Mouse (Mus musculus): Measurements from ENCODE around the gene Ipcef1. TPM values are rescaled to one million over a fixed set of nuclear protein-coding genes. Genes with fewer than 3 reads are reported as not detected.

Gene Ipcef1
- 0.76 and 1.2 TPM in 2 replicates for polyA plus RNA-seq (2015; fragmentation: Nextera tagmentation; extraction: Ambion mirVana)

GRCm38 (mm10) chr10:7052315-7053017 is at the start of gene Ipcef1:
Gene Ipcef1, minus strand, starts transcription at chr10:7052478.
- H3K4me3 ChIP-seq = no peak within 1 kb of the TSS
- no peaks in the 10 kb centered on the region for H3K27me3 ChIP-seq
- peak within 1 kb of the TSS; percentile 18; the same call in 1 of the 2 replicates for H3K4me2 ChIP-seq
- H3K36me3 ChIP-seq = no peaks in the 10 kb centered on the region
- H3K9ac ChIP-seq = peak within 1 kb of the TSS; percentile 14; the same call in 1 of the 2 replicates
- no peak within 1 kb of the TSS for H3K27ac ChIP-seq (replicated peaks)
- 22% methylated on average over 12 of the region's 12 CpGs for WGBS
- peaks cover 8% of the 10 kb centered on the region for H3K4me1 ChIP-seq (replicated peaks)
- no peak; the same call in 1 of the 2 replicates for ATAC-seq (ENCODE audit: low read depth)
- H3K9me3 ChIP-seq = no peaks in the 10 kb centered on the region

- Histone ChIP-seq H3K4me2 (no peak overlapping the region), H3K4me1 (replicated peaks) (0 out of 2 replicates have a peak, but pooled peaks cover 3% of the 10 kb centered on the region), H3K27ac (replicated peaks) (no peak overlapping the region), H3K9ac (no peak overlapping the region), H3K9me3 (no peaks in the 10 kb centered on the region), H3K36me3 (no peaks in the 10 kb centered on the region), H3K27me3 (no peaks in the 10 kb centered on the region), H3K4me3 (no peak overlapping the region)
- ATAC-seq (ENCODE audit: low read depth) = no peak
- WGBS = 92% methylated on average over 1 of the region's 1 CpGs
Observed at GRCm38 (mm10) chr10:7077971-7078370, 25.7 kb upstream of the Ipcef1 start.

- WGBS = 73% methylated on average over 7 of the region's 7 CpGs
- Histone ChIP-seq H3K4me1 (replicated peaks) (0 out of 2 replicates have a peak, but pooled peaks cover 3% of the 10 kb centered on the region), H3K9me3 (no peaks in the 10 kb centered on the region), H3K27me3 (no peaks in the 10 kb centered on the region), H3K9ac (no peak overlapping the region), H3K36me3 (no peaks in the 10 kb centered on the region), H3K27ac (replicated peaks) (no peak overlapping the region), H3K4me3 (no peak overlapping the region), H3K4me2 (no peak overlapping the region)
- ATAC-seq (ENCODE audit: low read depth) = no peak
Observed at GRCm38 (mm10) chr10:7077389-7077808, 25.1 kb upstream of the Ipcef1 start.

- no peaks in the 10 kb centered on the region for H3K36me3 ChIP-seq
- no peak overlapping the region for H3K27ac ChIP-seq (replicated peaks)
- H3K27me3 ChIP-seq = no peaks in the 10 kb centered on the region
- no peak overlapping the region for H3K4me2 ChIP-seq
- H3K9me3 ChIP-seq = no peaks in the 10 kb centered on the region
- H3K4me1 ChIP-seq (replicated peaks) = 0 out of 2 replicates have a peak, but pooled peaks cover 3% of the 10 kb centered on the region
- ATAC-seq (ENCODE audit: low read depth) = peak; percentile 63; the same call in 1 of the 2 replicates
- WGBS = 56% methylated on average over 7 of the region's 8 CpGs
- H3K4me3 ChIP-seq = no peak overlapping the region
- H3K9ac ChIP-seq = no peak overlapping the region
Observed at GRCm38 (mm10) chr10:7076662-7077211, 24.5 kb upstream of the Ipcef1 start.

- Histone ChIP-seq H3K4me1 (replicated peaks) (0 out of 2 replicates have a peak, but pooled peaks cover 3% of the 10 kb centered on the region), H3K27me3 (no peaks in the 10 kb centered on the region), H3K27ac (replicated peaks) (no peak overlapping the region), H3K9ac (no peak overlapping the region), H3K36me3 (no peaks in the 10 kb centered on the region), H3K9me3 (no peaks in the 10 kb centered on the region), H3K4me2 (no peak overlapping the region), H3K4me3 (no peak overlapping the region)
- 13% methylated on average over 8 of the region's 8 CpGs for WGBS
- peak; percentile 91 for ATAC-seq (ENCODE audit: low read depth)
Observed at GRCm38 (mm10) chr10:7076201-7076600, 23.9 kb upstream of the Ipcef1 start.

GRCm38 (mm10) chr10:7075661-7076060 is 23.4 kb upstream of the Ipcef1 start:
- Histone ChIP-seq H3K4me3 (no peak overlapping the region), H3K36me3 (no peaks in the 10 kb centered on the region), H3K9me3 (no peaks in the 10 kb centered on the region), H3K4me1 (replicated peaks) (peaks cover 6% of the 10 kb centered on the region; the same call in 1 of the 2 replicates), H3K9ac (no peak overlapping the region), H3K4me2 (no peak overlapping the region), H3K27ac (replicated peaks) (no peak overlapping the region), H3K27me3 (no peaks in the 10 kb centered on the region)
- no peak for ATAC-seq (ENCODE audit: low read depth)
- WGBS = 92% methylated on average over 2 of the region's 2 CpGs

GRCm38 (mm10) chr10:7074231-7074630 is 22.0 kb upstream of the Ipcef1 start:
- no peak for ATAC-seq (ENCODE audit: low read depth)
- Histone ChIP-seq H3K4me1 (replicated peaks) (peaks cover 14% of the 10 kb centered on the region; the same call in 1 of the 2 replicates), H3K27ac (replicated peaks) (no peak overlapping the region), H3K27me3 (no peaks in the 10 kb centered on the region), H3K4me2 (no peak overlapping the region), H3K36me3 (no peaks in the 10 kb centered on the region), H3K9ac (no peak overlapping the region), H3K4me3 (no peak overlapping the region), H3K9me3 (no peaks in the 10 kb centered on the region)
- 80% methylated on average over 2 of the region's 2 CpGs for WGBS

GRCm38 (mm10) chr10:7070924-7071323 is 18.6 kb upstream of the Ipcef1 start:
- Histone ChIP-seq H3K27ac (replicated peaks) (no peak overlapping the region), H3K9ac (no peak overlapping the region), H3K36me3 (no peaks in the 10 kb centered on the region), H3K9me3 (no peaks in the 10 kb centered on the region), H3K27me3 (no peaks in the 10 kb centered on the region), H3K4me1 (replicated peaks) (peaks cover 11% of the 10 kb centered on the region; the same call in 1 of the 2 replicates), H3K4me3 (no peak overlapping the region), H3K4me2 (no peak overlapping the region)
- ATAC-seq (ENCODE audit: low read depth) = peak; percentile 76; the same call in 1 of the 2 replicates
- 80% methylated on average over 5 of the region's 5 CpGs for WGBS

- H3K4me2 ChIP-seq = no peak overlapping the region
- no peak overlapping the region for H3K4me3 ChIP-seq
- H3K4me1 ChIP-seq (replicated peaks) = peaks cover 11% of the 10 kb centered on the region; the same call in 1 of the 2 replicates
- no peak overlapping the region for H3K9ac ChIP-seq
- peak; percentile 47; the same call in 1 of the 2 replicates for ATAC-seq (ENCODE audit: low read depth)
- 65% methylated on average over 8 of the region's 8 CpGs for WGBS
- no peak overlapping the region for H3K27ac ChIP-seq (replicated peaks)
- no peaks in the 10 kb centered on the region for H3K9me3 ChIP-seq
- H3K36me3 ChIP-seq = no peaks in the 10 kb centered on the region
- H3K27me3 ChIP-seq = no peaks in the 10 kb centered on the region
Observed at GRCm38 (mm10) chr10:7070100-7070835, 18.0 kb upstream of the Ipcef1 start.

GRCm38 (mm10) chr10:7069090-7069489 is 16.8 kb upstream of the Ipcef1 start:
- 91% methylated on average over 2 of the region's 2 CpGs for WGBS
- no peak for ATAC-seq (ENCODE audit: low read depth)

GRCm38 (mm10) chr10:7068608-7069007 is 16.3 kb upstream of the Ipcef1 start:
- 73% methylated on average over 12 of the region's 12 CpGs for WGBS
- ATAC-seq (ENCODE audit: low read depth) = no peak
- H3K9me3 ChIP-seq = no peaks in the 10 kb centered on the region
- H3K27ac ChIP-seq (replicated peaks) = no peak overlapping the region
- H3K9ac ChIP-seq = no peak overlapping the region
- H3K4me1 ChIP-seq (replicated peaks) = peaks cover 11% of the 10 kb centered on the region; the same call in 1 of the 2 replicates
- H3K4me2 ChIP-seq = no peak overlapping the region
- no peak overlapping the region for H3K4me3 ChIP-seq
- H3K27me3 ChIP-seq = no peaks in the 10 kb centered on the region
- H3K36me3 ChIP-seq = no peaks in the 10 kb centered on the region

More at GRCm38 (mm10) chr10:7069090-7069489, 16.8 kb upstream of the Ipcef1 start:
- no peaks in the 10 kb centered on the region for H3K27me3 ChIP-seq
- no peak overlapping the region for H3K27ac ChIP-seq (replicated peaks)
- no peak overlapping the region for H3K4me2 ChIP-seq
- peaks cover 11% of the 10 kb centered on the region; the same call in 1 of the 2 replicates for H3K4me1 ChIP-seq (replicated peaks)
- H3K9me3 ChIP-seq = no peaks in the 10 kb centered on the region
- no peak overlapping the region for H3K4me3 ChIP-seq
- no peaks in the 10 kb centered on the region for H3K36me3 ChIP-seq
- no peak overlapping the region for H3K9ac ChIP-seq

Data from neural tube, embryonic 13.5 days (tissue).